Mouse (Mus musculus) small intestine, adult 2 months (tissue): Measurements from ENCODE around the gene Bri3bp. TPM values are rescaled to one million over a fixed set of nuclear protein-coding genes. Genes with fewer than 3 reads are reported as not detected.

ENCODE experiments used
- H3K27ac ChIP-seq: fragments of 200-500 bp; 2 replicates; pipeline ENCODE4 v1.5.1; 2012; ENCODE audit warnings: low read depth, low read length, control low read depth, inconsistent platforms; ENCODE audit not compliant: insufficient read depth
- H3K27me3 ChIP-seq: fragments of 200-500 bp; 2 replicates; pipeline ENCODE4 v1.6.1; 2012; ENCODE audit warnings: mild to moderate bottlenecking, moderate library complexity, low read length, inconsistent platforms; ENCODE audit not compliant: control insufficient read depth, insufficient read depth
- H3K36me3 ChIP-seq: fragments of 200-500 bp; 2 replicates; pipeline ENCODE4 v1.6.1; 2012; ENCODE audit warnings: mild to moderate bottlenecking, low read length, control low read depth, inconsistent platforms; ENCODE audit not compliant: control insufficient read depth, insufficient read depth
- H3K4me1 ChIP-seq: fragments of 200-500 bp; 2 replicates; pipeline ENCODE4 v1.6.1; 2012; ENCODE audit warnings: low read length, inconsistent platforms, mixed read lengths; ENCODE audit not compliant: control insufficient read depth, insufficient read depth, insufficient read length
- H3K4me3 ChIP-seq: fragments of 200-500 bp; 2 replicates; pipeline ENCODE4 v1.5.1; 2012; ENCODE audit warnings: low read depth, mild to moderate bottlenecking, control low read depth, inconsistent platforms, low read length, moderate library complexity
- CTCF ChIP-seq: fragments of 200-500 bp; IDR thresholded peaks from 2 replicates; pipeline ENCODE4 v1.5.1; 2012; ENCODE audit warnings: low read depth, mild to moderate bottlenecking, control low read depth, inconsistent platforms, low read length, moderate library complexity, mixed read lengths; ENCODE audit not compliant: insufficient replicate concordance, insufficient read length; ENCODE audit errors: extremely low read depth
- POLR2A ChIP-seq: fragments of 200-500 bp; IDR thresholded peaks from 2 replicates; pipeline ENCODE4 v1.6.1; 2012; ENCODE audit warnings: low read depth, mild to moderate bottlenecking, control low read depth, inconsistent platforms, low read length, moderate library complexity
- WGBS: fragments of 180-500 bp; shearing (Covaris S2); methylation state at CpG from one replicate; pipeline ENCODE4 v1.1.7; 2018; 5-methylcytosine and 5-hydroxymethylcytosine counted together
- polyA plus RNA-seq: library from polyadenylated mRNA; depleted of rRNA; stranded (reverse); fragments of >200 nt; gene quantifications from 2 replicates; pipeline ENCODE4 v1.2.3, GENCODE M21; 2012

Gene Bri3bp
- polyA plus RNA-seq, 1 experiment: 33.5 TPM

GRCm38 (mm10) chr5:125478037-125478436 lies 36.7 kb downstream of the Bri3bp start:
- Histone ChIP-seq H3K4me1 (peaks cover 11% of the 10 kb centered on the region), H3K36me3 (peaks cover 12% of the 10 kb centered on the region), H3K27ac (no peak overlapping the region), H3K4me3 (no peak overlapping the region), H3K27me3 (no peaks in the 10 kb centered on the region)
- 81% methylated on average over 7 of the region's 7 CpGs for WGBS
- TF ChIP-seq CTCF (no peak), POLR2A (no peak)

- H3K4me3 ChIP-seq: no peak overlapping the region
- H3K27me3 ChIP-seq: no peaks in the 10 kb centered on the region
- TF ChIP-seq CTCF (no peak), POLR2A (no peak)
- WGBS: 86% methylated on average over 3 of the region's 3 CpGs
- peaks cover 21% of the 10 kb centered on the region for H3K36me3 ChIP-seq
- peaks cover 11% of the 10 kb centered on the region for H3K4me1 ChIP-seq
- H3K27ac ChIP-seq: no peak overlapping the region
Measured at GRCm38 (mm10) chr5:125479376-125479775, 38.0 kb downstream of the Bri3bp start.

GRCm38 (mm10) chr5:125480434-125481231 lies 39.3 kb downstream of the Bri3bp start:
- no peak overlapping the region for H3K4me3 ChIP-seq
- no peak overlapping the region for H3K27ac ChIP-seq
- TF ChIP-seq POLR2A (no peak), CTCF (no peak)
- H3K36me3 ChIP-seq: peaks cover 29% of the 10 kb centered on the region
- peaks cover 8% of the 10 kb centered on the region for H3K4me1 ChIP-seq
- no peaks in the 10 kb centered on the region for H3K27me3 ChIP-seq
- 88% methylated on average over 11 of the region's 11 CpGs for whole genome bisulfite sequencing

GRCm38 (mm10) chr5:125482474-125482873 lies 41.1 kb downstream of the Bri3bp start:
- Histone ChIP-seq H3K4me1 (no peaks in the 10 kb centered on the region), H3K4me3 (no peak overlapping the region), H3K36me3 (peaks cover 37% of the 10 kb centered on the region), H3K27ac (no peak overlapping the region), H3K27me3 (no peaks in the 10 kb centered on the region)
- TF ChIP-seq POLR2A (no peak), CTCF (no peak)
- WGBS: 84% methylated on average over 7 of the region's 7 CpGs

GRCm38 (mm10) chr5:125483712-125484611 lies 42.6 kb downstream of the Bri3bp start:
- TF ChIP-seq CTCF (no peak), POLR2A (no peak)
- H3K27ac ChIP-seq: no peak overlapping the region
- no peak overlapping the region for H3K4me3 ChIP-seq
- 74% methylated on average over 6 of the region's 6 CpGs for WGBS
- no peaks in the 10 kb centered on the region for H3K4me1 ChIP-seq
- H3K36me3 ChIP-seq: peaks cover 41% of the 10 kb centered on the region
- no peaks in the 10 kb centered on the region for H3K27me3 ChIP-seq

GRCm38 (mm10) chr5:125485031-125485778 lies 43.8 kb downstream of the Bri3bp start:
- Histone ChIP-seq H3K27me3 (no peaks in the 10 kb centered on the region), H3K4me1 (no peaks in the 10 kb centered on the region), H3K36me3 (peaks cover 42% of the 10 kb centered on the region), H3K27ac (no peak overlapping the region), H3K4me3 (no peak overlapping the region)
- 81% methylated on average over 4 of the region's 4 CpGs for WGBS
- TF ChIP-seq POLR2A (no peak), CTCF (no peak)

GRCm38 (mm10) chr5:125486088-125486487 lies 44.7 kb downstream of the Bri3bp start:
- WGBS: 69% methylated on average over 1 of the region's 1 CpGs
- Histone ChIP-seq H3K27ac (no peak overlapping the region), H3K4me3 (no peak overlapping the region), H3K36me3 (peaks cover 49% of the 10 kb centered on the region), H3K4me1 (no peaks in the 10 kb centered on the region), H3K27me3 (no peaks in the 10 kb centered on the region)
- TF ChIP-seq CTCF (no peak), POLR2A (no peak)
